Mouse (Mus musculus) thymus, adult 2 months (tissue): Measurements from ENCODE around the gene Tmem170b. TPM values are rescaled to one million over a fixed set of nuclear protein-coding genes. Genes with fewer than 3 reads are reported as not detected.
A peak's percentile ranks its signal among the peaks of the same experiment; 100 is the strongest.

ENCODE experiments used
- DNase-seq: peaks from one replicate; pipeline ENCODE4 v3.0.0; 2021
- H3K27ac ChIP-seq: fragments of 200-500 bp; 2 replicates; pipeline ENCODE4 v1.5.1; 2012; ENCODE audit warnings: low read length, control low read depth; ENCODE audit not compliant: control insufficient read depth, insufficient read depth
- H3K27me3 ChIP-seq: fragments of 200-500 bp; 2 replicates; pipeline ENCODE4 v1.6.1; 2012; ENCODE audit warnings: mild to moderate bottlenecking, low read length, moderate library complexity, mixed read lengths; ENCODE audit not compliant: control insufficient read depth, insufficient read depth
- H3K36me3 ChIP-seq: fragments of 200-500 bp; 2 replicates; pipeline ENCODE4 v1.6.1; 2012; ENCODE audit warnings: mild to moderate bottlenecking, low read length, moderate library complexity; ENCODE audit not compliant: control insufficient read depth, insufficient read depth
- H3K4me1 ChIP-seq: fragments of 200-500 bp; replicated peaks from 2 replicates; pipeline ENCODE4 v1.6.1; 2012; ENCODE audit warnings: low read length; ENCODE audit not compliant: control insufficient read depth, insufficient read depth
- H3K4me3 ChIP-seq: fragments of 200-500 bp; 2 replicates; pipeline ENCODE4 v1.5.1; 2012; ENCODE audit warnings: mild to moderate bottlenecking, low read length, control low read depth, moderate library complexity; ENCODE audit not compliant: control insufficient read depth, insufficient read depth
- CTCF ChIP-seq: fragments of 200-500 bp; IDR thresholded peaks from 2 replicates; pipeline ENCODE4 v1.5.1; 2012; ENCODE audit warnings: mild to moderate bottlenecking, control low read depth, low read length, moderate library complexity, borderline replicate concordance; ENCODE audit not compliant: control insufficient read depth, poor library complexity, insufficient read depth; ENCODE audit errors: extremely low read depth
- POLR2A ChIP-seq: fragments of 200-500 bp; IDR thresholded peaks from 2 replicates; pipeline ENCODE4 v1.6.1; 2012; ENCODE audit warnings: mild to moderate bottlenecking, low read length, control low read depth, moderate library complexity; ENCODE audit not compliant: control insufficient read depth, poor library complexity, insufficient read depth; ENCODE audit errors: extremely low read depth
- WGBS: fragments of 180-500 bp; shearing (Covaris S2); methylation state at CpG from one replicate; pipeline ENCODE4 v1.1.7; 2018; 5-methylcytosine and 5-hydroxymethylcytosine counted together
- polyA plus RNA-seq: library from polyadenylated mRNA; depleted of rRNA; stranded (reverse); fragments of >200 nt; gene quantifications from 2 replicates; pipeline ENCODE4 v1.2.3, GENCODE M21; 2012

Tmem170b gene
- polyA plus RNA-seq, 1 experiment, result 5.4 TPM

DNA sequence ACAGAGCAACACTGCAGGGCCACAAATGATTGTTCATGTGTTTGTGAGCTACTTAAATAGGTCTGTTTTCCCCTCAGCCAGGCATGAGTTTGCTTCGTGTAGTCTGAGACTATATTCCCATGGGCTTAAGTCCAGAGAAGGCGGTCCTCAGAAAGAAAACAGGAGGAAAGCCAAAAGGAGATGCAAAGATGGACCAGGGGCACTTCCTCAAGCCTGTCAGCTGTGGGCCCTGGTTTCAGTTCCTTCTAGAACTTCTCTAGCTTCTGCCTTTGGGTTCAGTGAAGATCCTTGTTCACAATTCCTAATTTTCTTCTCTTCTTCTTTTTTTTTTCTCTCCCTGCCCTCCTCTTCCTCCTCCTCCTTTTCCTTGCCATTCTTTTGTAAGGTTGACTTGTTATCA, 9.0 kb upstream of the Tmem170b start:
- H3K4me1 ChIP-seq, result peaks cover 2% of the 10 kb centered on the region; the same call in 1 of the 2 replicates
- no peaks in the 10 kb centered on the region for H3K36me3 ChIP-seq
- no peaks in the 10 kb centered on the region for H3K27me3 ChIP-seq
- TF ChIP-seq POLR2A, result no peak
- TF ChIP-seq CTCF, result no peak
- no peak overlapping the region for H3K4me3 ChIP-seq
- DNase-seq, result no peak
- H3K27ac ChIP-seq, result no peak overlapping the region
- 45% methylated on average over 2 of the region's 2 CpGs for WGBS

GRCm38 (mm10) chr13:41599977-41600376, 5.7 kb upstream of the Tmem170b start:
- Histone ChIP-seq H3K27me3 (no peaks in the 10 kb centered on the region), H3K27ac (no peak overlapping the region), H3K4me3 (no peak overlapping the region), H3K36me3 (no peaks in the 10 kb centered on the region), H3K4me1 (peaks cover 7% of the 10 kb centered on the region)
- TF ChIP-seq POLR2A (no peak), CTCF (no peak)
- no peak for DNase-seq
- 66% methylated on average over 4 of the region's 4 CpGs for WGBS

DNA sequence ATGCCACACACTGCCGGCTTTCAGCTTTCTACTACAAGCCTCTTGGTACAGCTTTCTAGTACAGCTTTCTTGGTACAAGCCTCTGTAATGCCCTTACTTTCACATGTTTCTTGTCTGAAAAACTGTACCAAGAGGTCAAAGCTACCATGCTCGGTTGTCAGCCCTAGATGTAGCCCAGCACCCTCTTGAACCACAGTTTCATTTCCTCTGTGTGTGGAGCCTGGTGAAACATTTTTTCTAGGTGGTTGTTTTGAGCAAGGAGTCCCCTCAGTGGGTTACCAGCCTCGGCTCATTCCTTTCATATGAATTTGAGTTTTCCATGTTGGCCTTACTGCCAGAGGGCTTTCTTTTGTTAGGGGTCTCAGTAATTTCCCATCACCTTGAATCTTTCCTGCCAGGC, 4.7 kb upstream of the Tmem170b start:
- no peak overlapping the region for H3K4me3 ChIP-seq
- TF ChIP-seq POLR2A (no peak), CTCF (no peak)
- peaks cover 7% of the 10 kb centered on the region for H3K4me1 ChIP-seq
- no peaks in the 10 kb centered on the region for H3K27me3 ChIP-seq
- 32% methylated on average over 3 of the region's 3 CpGs for whole genome bisulfite sequencing
- DNase-seq, result no peak
- no peak overlapping the region for H3K27ac ChIP-seq
- H3K36me3 ChIP-seq, result no peaks in the 10 kb centered on the region

GRCm38 (mm10) chr13:41603921-41604466, 1.7 kb upstream of the Tmem170b start:
- 92% methylated on average over 5 of the region's 5 CpGs for WGBS
- Histone ChIP-seq H3K4me1 (peaks cover 7% of the 10 kb centered on the region), H3K36me3 (no peaks in the 10 kb centered on the region), H3K27ac (no peak overlapping the region), H3K27me3 (no peaks in the 10 kb centered on the region), H3K4me3 (no peak overlapping the region)
- DNase-seq, result no peak
- no peak for TF ChIP-seq POLR2A

DNA sequence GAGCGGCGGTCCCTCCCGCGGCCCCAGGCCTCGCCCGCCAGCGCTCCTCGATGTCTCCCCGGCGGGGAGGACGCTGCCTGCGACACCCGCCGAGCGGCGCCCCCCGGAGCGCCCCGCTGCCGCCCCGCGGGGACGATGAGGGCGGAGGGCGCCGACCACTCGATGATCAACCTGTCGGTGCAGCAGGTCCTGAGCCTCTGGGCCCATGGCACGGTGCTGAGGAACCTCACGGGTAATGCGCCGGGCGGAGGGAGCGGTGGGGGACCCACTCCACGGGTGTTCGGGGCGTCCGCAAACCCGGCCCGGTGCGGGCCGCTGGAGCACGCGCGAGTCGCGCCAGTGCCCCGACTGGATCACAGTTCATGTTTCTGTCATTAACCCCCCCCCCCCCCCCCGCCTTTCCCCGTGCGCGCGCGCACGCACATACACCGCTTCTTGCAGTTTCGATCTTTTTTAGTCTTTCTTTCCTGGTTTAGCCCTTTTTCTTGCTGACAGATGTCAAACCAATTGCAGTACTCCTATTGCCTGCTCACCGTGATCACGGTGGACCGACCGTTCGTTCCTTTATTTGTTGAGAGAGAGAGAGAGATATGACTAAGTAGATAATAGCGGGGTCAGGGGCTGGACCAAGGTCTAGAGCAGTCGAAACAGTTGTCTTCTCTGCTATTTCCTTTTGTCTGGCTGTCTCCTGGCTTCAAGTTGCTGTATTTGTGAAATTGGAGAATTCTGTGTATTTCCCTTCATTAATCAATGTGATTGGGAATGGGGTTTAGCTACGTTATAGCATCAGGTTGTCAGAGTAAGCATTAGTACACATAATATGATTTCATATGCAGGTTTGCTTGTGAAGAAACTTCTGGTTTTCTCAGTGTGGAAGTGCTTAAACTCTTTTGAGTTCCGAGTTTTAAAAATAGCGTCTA, 634 bp downstream of the Tmem170b start:
- H3K27ac ChIP-seq, result no peak overlapping the region
- peak overlapping the region; percentile 98 for H3K4me3 ChIP-seq
- DNase-seq, result peak; percentile 67
- no peaks in the 10 kb centered on the region for H3K27me3 ChIP-seq
- no peak; the same call in 1 of the 2 replicates for TF ChIP-seq CTCF
- TF ChIP-seq POLR2A, result no peak
- no peaks in the 10 kb centered on the region for H3K36me3 ChIP-seq
- H3K4me1 ChIP-seq, result peaks cover 7% of the 10 kb centered on the region
- WGBS, result under 1% methylated on average over 64 of the region's 67 CpGs

DNA sequence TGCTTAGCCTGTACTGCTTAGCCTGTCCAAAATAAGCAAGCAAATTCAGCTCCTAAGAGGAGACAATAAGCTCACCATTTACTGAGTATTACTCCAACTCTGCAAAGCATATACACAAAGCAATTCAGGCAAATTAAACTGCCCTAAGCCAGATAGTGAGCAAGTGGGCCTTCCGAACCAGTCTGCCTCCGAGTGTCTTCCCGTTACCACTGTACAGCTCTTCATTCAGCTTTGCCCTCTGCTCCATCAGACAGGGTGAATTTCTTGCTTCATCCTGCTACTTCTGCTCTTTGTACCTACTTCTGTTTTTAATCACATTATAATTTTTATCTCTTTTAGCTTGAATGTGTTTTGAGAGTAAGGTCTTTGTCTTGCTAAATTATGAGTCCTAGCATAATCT, 1.9 kb downstream of the Tmem170b start:
- 96% methylated on average over 3 of the region's 3 CpGs for WGBS
- no peak for DNase-seq
- TF ChIP-seq CTCF (no peak), POLR2A (no peak)
- H3K27me3 ChIP-seq, result no peaks in the 10 kb centered on the region
- H3K4me1 ChIP-seq, result no peaks in the 10 kb centered on the region
- no peaks in the 10 kb centered on the region for H3K36me3 ChIP-seq
- no peak overlapping the region for H3K4me3 ChIP-seq
- H3K27ac ChIP-seq, result no peak overlapping the region

- Histone ChIP-seq H3K27me3 (no peaks in the 10 kb centered on the region), H3K36me3 (no peaks in the 10 kb centered on the region), H3K4me3 (no peak overlapping the region), H3K27ac (no peak overlapping the region), H3K4me1 (no peaks in the 10 kb centered on the region)
- DNase-seq, result no peak
- WGBS, result 96% methylated on average over 2 of the region's 2 CpGs
- TF ChIP-seq POLR2A, result no peak
- TF ChIP-seq CTCF, result no peak
These were observed 2.9 kb downstream of the Tmem170b start for GRCm38 (mm10) chr13:41608559-41608958.
